Mouse (Mus musculus) brain, embryonic 14.5 days (tissue): ENCODE measurements around the gene Kank4.

Experiments
- CTCF ChIP-seq: fragments of 200-500 bp; IDR thresholded peaks from 2 replicates; pipeline ENCODE4 v1.5.1; 2012; ENCODE audit warnings: inconsistent platforms, mild to moderate bottlenecking, moderate library complexity, borderline replicate concordance; ENCODE audit not compliant: insufficient read depth, insufficient read length; ENCODE audit errors: extremely low read depth
- POLR2A ChIP-seq: fragments of 200-500 bp; IDR thresholded peaks from 2 replicates; pipeline ENCODE4 v1.6.1; 2012; ENCODE audit warnings: mild to moderate bottlenecking, inconsistent platforms, borderline replicate concordance; ENCODE audit not compliant: poor library complexity, insufficient read depth, insufficient read length, severe bottlenecking; ENCODE audit errors: extremely low read depth

DNA sequence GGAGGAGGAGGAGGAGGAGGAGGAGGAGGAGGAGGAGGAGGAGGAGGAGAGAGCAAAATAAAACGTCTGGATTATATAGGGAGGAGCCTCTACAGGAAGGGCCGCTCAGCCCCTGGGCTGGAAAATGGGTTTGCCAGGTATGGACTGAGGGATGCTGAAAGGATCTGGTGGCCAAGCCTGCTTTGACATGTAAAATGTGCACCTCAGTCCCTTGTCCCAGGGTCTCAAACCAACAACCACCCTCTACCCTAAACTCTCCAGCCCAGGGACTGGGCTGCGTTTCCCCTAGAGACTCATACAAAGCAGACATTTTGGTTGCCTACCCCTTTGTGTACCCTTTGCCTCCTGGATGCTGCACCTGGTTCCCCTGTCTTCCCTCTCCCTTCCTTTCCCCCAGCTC lies 47.2 kb upstream of the Kank4 start:
- TF ChIP-seq POLR2A (no peak), CTCF (no peak)
